Mouse (Mus musculus) forebrain, embryonic 12.5 days (tissue): ENCODE data around the gene Sh3gl1. TPM values are rescaled to one million over a fixed set of nuclear protein-coding genes. Genes with fewer than 3 reads are reported as not detected.

Experiments used
- ATAC-seq: fragments of 200-750 bp; cut with Nextera tagmentation; 2 replicates; pipeline ENCODE4 v1.8.0; 2017; ENCODE audit warnings: moderate TSS enrichment; ENCODE audit not compliant: low FRiP score
- H3K27ac ChIP-seq: fragments of 300-500 bp; sonication (generic); 2 replicates; pipeline ENCODE4 v1.5.1; 2016; ENCODE audit warnings: mild to moderate bottlenecking
- H3K27me3 ChIP-seq: fragments of 300-500 bp; sonication (generic); 2 replicates; pipeline ENCODE4 v1.6.1; 2016; ENCODE audit warnings: mild to moderate bottlenecking
- H3K36me3 ChIP-seq: fragments of 300-500 bp; sonication (generic); replicated peaks from 2 replicates; pipeline ENCODE4 v1.6.1; 2016; ENCODE audit warnings: mild to moderate bottlenecking
- H3K4me1 ChIP-seq: fragments of 300-500 bp; sonication (generic); 2 replicates; pipeline ENCODE4 v1.6.1; 2016
- H3K4me2 ChIP-seq: fragments of 300-500 bp; sonication (generic); 2 replicates; pipeline ENCODE4 v1.6.1; 2016; ENCODE audit warnings: mild to moderate bottlenecking, moderate library complexity
- H3K4me3 ChIP-seq: fragments of 300-500 bp; sonication (generic); replicated peaks from 2 replicates; pipeline ENCODE4 v1.5.1; 2016; ENCODE audit warnings: mild to moderate bottlenecking
- H3K9ac ChIP-seq: fragments of 300-500 bp; sonication (generic); 2 replicates; pipeline ENCODE4 v1.6.1; 2016; ENCODE audit warnings: mild to moderate bottlenecking
- H3K9me3 ChIP-seq: fragments of 300-500 bp; sonication (generic); 2 replicates; pipeline ENCODE4 v1.6.1; 2016
- WGBS: fragments of 180-500 bp; shearing (Covaris S2); methylation state at CpG from one replicate; pipeline ENCODE4 v1.1.7; 2016; 5-methylcytosine and 5-hydroxymethylcytosine counted together
- polyA plus RNA-seq: library from polyadenylated mRNA; unstranded; fragments of >200 nt; fragmentation: Nextera tagmentation; extraction: Ambion mirVana; gene quantifications from 2 replicates; pipeline ENCODE4 v1.2.1, GENCODE M21; 2016

Gene Sh3gl1
- polyA plus RNA-seq, 1 experiment from 2014 or later = 135 TPM

GRCm38 (mm10) chr17:55999794-56000499, 36.5 kb downstream of the Sh3gl1 start:
- Histone ChIP-seq H3K36me3 (peaks cover 25% of the 10 kb centered on the region), H3K4me1 (no peaks in the 10 kb centered on the region; the same call in 1 of the 2 replicates), H3K27me3 (peaks cover 26% of the 10 kb centered on the region), H3K4me3 (no peak overlapping the region), H3K9ac (no peak overlapping the region), H3K27ac (no peak overlapping the region), H3K4me2 (peak overlapping the region; percentile 26), H3K9me3 (no peaks in the 10 kb centered on the region)
- ATAC-seq = no peak; the same call in 1 of the 2 replicates
- 7% methylated on average over 30 of the region's 30 CpGs for WGBS

- no peak overlapping the region for H3K27ac ChIP-seq
- H3K9ac ChIP-seq = no peak overlapping the region
- no peak overlapping the region for H3K4me3 ChIP-seq
- no peak overlapping the region for H3K4me2 ChIP-seq
- WGBS = 90% methylated on average over 15 of the region's 15 CpGs
- ATAC-seq = no peak
- H3K27me3 ChIP-seq = peaks cover 17% of the 10 kb centered on the region
- peaks cover 55% of the 10 kb centered on the region for H3K36me3 ChIP-seq
- H3K9me3 ChIP-seq = no peaks in the 10 kb centered on the region
- H3K4me1 ChIP-seq = peaks cover 4% of the 10 kb centered on the region
These were observed 40.4 kb downstream of the Sh3gl1 start for GRCm38 (mm10) chr17:55996007-55996406.

GRCm38 (mm10) chr17:55990278-55990898, 46.0 kb downstream of the Sh3gl1 start:
- Histone ChIP-seq H3K9me3 (no peaks in the 10 kb centered on the region), H3K4me3 (no peak overlapping the region), H3K9ac (no peak overlapping the region), H3K4me1 (peaks cover 18% of the 10 kb centered on the region), H3K4me2 (no peak overlapping the region), H3K36me3 (peaks cover 47% of the 10 kb centered on the region), H3K27ac (no peak overlapping the region), H3K27me3 (no peaks in the 10 kb centered on the region)
- WGBS = 91% methylated on average over 8 of the region's 8 CpGs
- ATAC-seq = no peak

DNA sequence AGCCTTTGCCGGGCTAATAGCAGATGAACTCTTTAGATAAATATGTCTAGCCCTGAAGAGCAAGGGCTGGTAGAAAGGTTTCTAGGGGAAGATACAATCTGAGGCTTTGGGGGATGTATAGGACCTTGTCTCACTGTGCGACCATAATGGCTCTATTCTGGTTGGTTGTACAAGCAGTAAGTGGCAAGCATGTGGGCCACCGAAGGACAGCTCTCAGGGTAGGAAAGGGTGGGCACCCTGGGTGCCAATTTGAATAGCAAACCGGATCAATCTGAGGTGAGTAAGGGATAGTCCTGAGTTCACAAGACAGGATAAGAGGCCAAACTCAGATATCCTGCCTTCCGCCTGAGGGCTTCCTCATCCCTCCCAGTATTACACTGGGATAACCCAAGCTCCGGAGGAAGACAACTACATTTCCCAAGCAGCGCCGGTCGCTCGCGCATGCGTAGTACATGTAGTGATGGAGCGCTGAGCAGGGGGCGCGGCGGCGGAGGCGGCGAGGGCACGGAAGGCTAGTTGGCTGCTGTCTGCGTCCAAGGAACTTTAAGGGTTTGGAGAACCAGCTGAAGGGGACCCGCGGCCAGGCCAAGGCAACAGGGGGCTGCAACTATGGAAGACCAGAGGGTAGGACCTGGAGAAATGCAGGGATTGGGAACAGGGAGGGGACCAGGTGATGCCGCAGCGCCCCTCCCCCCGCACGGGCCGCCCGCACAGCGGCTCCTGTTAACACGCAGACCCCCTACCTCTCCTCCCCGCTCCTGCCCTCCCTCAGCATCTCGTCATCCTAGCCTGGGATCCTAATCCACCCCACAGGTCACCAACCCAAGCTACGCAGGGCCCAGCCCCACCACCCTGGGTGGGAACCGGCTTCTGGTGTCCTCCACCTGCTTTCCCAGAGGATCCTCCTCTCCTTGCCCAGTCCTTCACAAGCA, 50.1 kb downstream of the Sh3gl1 start, which contains the start of gene Fsd1:
TSS of gene Fsd1 (plus strand) at position 480 of the 932 bp plus-strand sequence.
- Histone ChIP-seq H3K36me3 (peaks cover 15% of the 10 kb centered on the region), H3K9me3 (no peaks in the 10 kb centered on the region), H3K4me3 (peak within 1 kb of the TSS; percentile 74), H3K27ac (no peak within 1 kb of the TSS), H3K4me1 (peaks cover 14% of the 10 kb centered on the region), H3K4me2 (peak within 1 kb of the TSS; percentile 91), H3K9ac (peak within 1 kb of the TSS; percentile 78), H3K27me3 (no peaks in the 10 kb centered on the region)
- peak; percentile 88 for ATAC-seq
- WGBS = 10% methylated on average over 32 of the region's 35 CpGs

GRCm38 (mm10) chr17:55977301-55977700, 59.1 kb downstream of the Sh3gl1 start:
- H3K4me1 ChIP-seq = peaks cover 16% of the 10 kb centered on the region
- WGBS = 61% methylated on average over 3 of the region's 3 CpGs
- H3K4me3 ChIP-seq = no peak overlapping the region
- H3K9me3 ChIP-seq = no peaks in the 10 kb centered on the region
- no peak overlapping the region for H3K27ac ChIP-seq
- no peak overlapping the region for H3K9ac ChIP-seq
- peaks cover 20% of the 10 kb centered on the region for H3K36me3 ChIP-seq
- no peak for ATAC-seq
- H3K27me3 ChIP-seq = no peaks in the 10 kb centered on the region; the same call in 1 of the 2 replicates
- no peak overlapping the region for H3K4me2 ChIP-seq

GRCm38 (mm10) chr17:55976255-55976862, 60.1 kb downstream of the Sh3gl1 start:
- Histone ChIP-seq H3K9me3 (no peaks in the 10 kb centered on the region), H3K9ac (no peak overlapping the region), H3K4me3 (no peak overlapping the region), H3K36me3 (peaks cover 20% of the 10 kb centered on the region), H3K27me3 (no peaks in the 10 kb centered on the region; the same call in 1 of the 2 replicates), H3K4me1 (peaks cover 22% of the 10 kb centered on the region), H3K27ac (0 out of 2 replicates have a peak overlapping the region, but pooled peaks have one; percentile 13), H3K4me2 (no peak overlapping the region)
- WGBS = 17% methylated on average over 13 of the region's 13 CpGs
- ATAC-seq = peak; percentile 76

GRCm38 (mm10) chr17:55971453-55971852, 65.0 kb downstream of the Sh3gl1 start:
- Histone ChIP-seq H3K4me3 (peak overlapping the region; percentile 54), H3K9me3 (no peaks in the 10 kb centered on the region), H3K36me3 (peaks cover 37% of the 10 kb centered on the region), H3K4me1 (peaks cover 49% of the 10 kb centered on the region), H3K4me2 (peak overlapping the region; percentile 84), H3K27me3 (no peaks in the 10 kb centered on the region), H3K9ac (peak overlapping the region; percentile 80), H3K27ac (no peak overlapping the region)
- no peak for ATAC-seq
- 24% methylated on average over 22 of the region's 22 CpGs for WGBS

DNA sequence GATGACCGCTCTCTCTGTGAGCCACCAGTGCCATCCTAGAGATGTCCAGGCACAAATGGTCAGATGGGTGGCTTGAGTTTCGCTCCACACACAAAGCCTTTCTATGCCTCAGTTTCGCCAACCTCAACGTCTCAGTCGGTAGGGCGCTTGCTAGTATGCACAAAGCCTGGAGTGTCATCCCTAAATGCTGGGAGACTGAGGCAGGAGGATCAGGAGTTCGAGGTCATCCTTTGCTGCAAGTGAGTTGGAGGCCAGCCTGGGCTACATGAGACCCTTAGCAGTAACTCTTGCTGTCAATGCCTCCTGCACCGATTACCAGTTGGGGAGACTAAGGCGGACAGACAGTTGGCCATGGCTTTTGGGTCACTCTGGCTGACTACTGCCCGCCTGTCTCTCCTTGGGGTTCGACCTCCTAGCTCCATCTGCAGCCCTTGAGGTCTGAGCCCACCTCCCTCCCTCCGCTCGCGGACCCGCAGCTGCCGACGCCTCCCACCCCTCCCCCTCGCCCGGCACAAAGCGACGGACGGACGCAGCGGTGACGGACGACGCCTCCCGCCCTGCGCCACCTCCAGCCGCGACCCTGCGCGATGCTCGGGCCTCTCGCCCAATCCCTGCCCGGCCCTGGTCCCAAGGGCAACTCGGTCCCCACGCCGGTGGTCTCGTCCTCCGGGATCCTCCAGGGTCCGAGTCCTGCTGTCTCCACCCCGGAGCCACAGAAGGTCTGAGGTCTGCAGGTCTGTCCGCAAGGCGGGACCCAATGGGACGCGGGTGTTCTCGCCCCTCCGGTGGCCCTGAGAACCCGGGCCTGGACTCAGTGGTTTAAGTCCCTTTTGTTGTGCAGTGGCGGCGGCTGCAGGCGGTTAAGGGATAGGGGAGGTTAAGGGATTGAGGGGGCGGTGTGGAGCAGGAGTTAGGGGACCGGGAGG, 66.2 kb downstream of the Sh3gl1 start, which contains the start of gene Shd:
TSS of gene Shd (plus strand) at position 502 of the 926 bp plus-strand sequence.
- peaks cover 43% of the 10 kb centered on the region for H3K4me1 ChIP-seq
- peak; percentile 75 for ATAC-seq
- peaks cover 46% of the 10 kb centered on the region for H3K36me3 ChIP-seq

DNA sequence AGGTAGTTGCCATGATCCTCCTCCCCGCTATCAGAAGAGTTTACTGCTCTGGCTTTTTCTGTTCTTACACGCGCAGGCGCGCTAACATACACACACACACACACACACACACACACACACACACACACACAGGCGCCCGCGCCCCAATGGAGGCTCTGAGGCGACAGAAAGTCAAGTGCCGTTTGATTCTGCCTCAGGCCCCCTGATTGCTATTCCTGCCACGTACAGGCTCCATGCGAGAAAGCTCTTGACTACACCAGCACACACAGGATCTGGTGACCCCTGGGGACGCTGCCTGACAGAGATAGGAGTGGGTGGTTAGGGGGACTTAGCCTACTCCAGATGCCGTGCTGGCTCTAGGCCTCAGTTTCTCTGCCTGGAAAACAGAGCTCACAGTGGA, 66.9 kb downstream of the Sh3gl1 start:
- Histone ChIP-seq H3K36me3 (peaks cover 50% of the 10 kb centered on the region), H3K27me3 (no peaks in the 10 kb centered on the region), H3K4me3 (peak overlapping the region; percentile 54), H3K27ac (peak overlapping the region; percentile 80), H3K9ac (peak overlapping the region; percentile 80; the same call in 1 of the 2 replicates), H3K9me3 (no peaks in the 10 kb centered on the region), H3K4me2 (peak overlapping the region; percentile 84), H3K4me1 (peaks cover 43% of the 10 kb centered on the region)
- peak; percentile 68 for ATAC-seq
- WGBS = 35% methylated on average over 14 of the region's 14 CpGs

More for the DNA sequence above, 66.2 kb downstream of the Sh3gl1 start, which contains the start of gene Shd:
- Histone ChIP-seq H3K4me2 (peak within 1 kb of the TSS; percentile 84), H3K9me3 (no peaks in the 10 kb centered on the region), H3K9ac (peak within 1 kb of the TSS; percentile 80), H3K27ac (peak within 1 kb of the TSS; percentile 80), H3K27me3 (no peaks in the 10 kb centered on the region), H3K4me3 (peak within 1 kb of the TSS; percentile 54)
- WGBS = 8% methylated on average over 55 of the region's 55 CpGs

DNA sequence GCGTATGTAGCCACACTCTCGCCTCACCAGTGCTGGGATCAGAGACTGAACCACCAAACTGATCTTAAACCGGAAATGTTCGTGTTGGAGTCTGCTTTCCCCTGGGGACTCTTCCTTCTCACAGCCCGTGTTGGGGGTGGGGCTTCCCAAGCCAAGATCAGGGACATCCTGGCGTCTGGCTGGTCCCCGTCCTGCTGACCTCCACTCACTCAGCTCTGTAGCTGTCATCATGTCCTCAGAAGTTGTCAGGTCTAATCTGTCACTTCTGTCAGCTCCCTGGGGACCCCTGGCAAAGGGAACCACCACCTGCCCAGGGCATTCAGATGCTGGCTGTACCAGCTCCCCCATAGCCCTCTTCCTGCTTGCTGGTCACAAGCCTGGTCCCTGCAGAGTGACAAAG, 68.2 kb downstream of the Sh3gl1 start:
- Histone ChIP-seq H3K9ac (no peak overlapping the region), H3K4me2 (no peak overlapping the region), H3K4me1 (peaks cover 44% of the 10 kb centered on the region), H3K9me3 (no peaks in the 10 kb centered on the region), H3K4me3 (no peak overlapping the region), H3K27me3 (no peaks in the 10 kb centered on the region), H3K27ac (peak overlapping the region; percentile 80; the same call in 1 of the 2 replicates), H3K36me3 (peaks cover 46% of the 10 kb centered on the region)
- 72% methylated on average over 7 of the region's 7 CpGs for WGBS
- ATAC-seq = no peak

DNA sequence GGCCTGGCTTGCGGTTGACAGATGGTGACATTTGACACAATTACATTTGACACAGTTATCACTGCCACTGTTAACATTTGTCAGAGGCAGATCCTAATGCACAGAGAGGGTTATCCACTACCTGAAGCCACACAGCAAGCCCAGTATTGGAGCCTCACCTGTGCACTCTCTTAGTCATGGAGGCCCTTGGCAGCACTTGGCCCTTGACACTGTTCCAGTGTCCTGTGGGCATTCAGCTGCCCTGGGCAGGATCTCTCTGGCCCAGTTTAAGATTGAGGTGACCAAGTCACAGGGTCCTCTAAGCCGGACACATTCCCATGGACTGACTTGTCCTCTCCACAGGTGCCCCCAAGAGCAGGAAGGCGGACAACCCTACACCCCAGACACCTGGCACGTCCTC, 69.2 kb downstream of the Sh3gl1 start:
- Histone ChIP-seq H3K27ac (no peak overlapping the region), H3K27me3 (no peaks in the 10 kb centered on the region), H3K36me3 (peaks cover 46% of the 10 kb centered on the region), H3K4me3 (no peak overlapping the region), H3K4me2 (no peak overlapping the region), H3K4me1 (peaks cover 44% of the 10 kb centered on the region), H3K9ac (no peak overlapping the region), H3K9me3 (no peaks in the 10 kb centered on the region)
- WGBS = 98% methylated on average over 4 of the region's 4 CpGs
- no peak for ATAC-seq
